Mouse (Mus musculus): ENCODE data around the gene Espn. TPM values are rescaled to one million over a fixed set of nuclear protein-coding genes. Genes with fewer than 3 reads are reported as not detected.

The Espn gene
- polyA plus RNA-seq, 1 experiment: 0.08 TPM

DNA sequence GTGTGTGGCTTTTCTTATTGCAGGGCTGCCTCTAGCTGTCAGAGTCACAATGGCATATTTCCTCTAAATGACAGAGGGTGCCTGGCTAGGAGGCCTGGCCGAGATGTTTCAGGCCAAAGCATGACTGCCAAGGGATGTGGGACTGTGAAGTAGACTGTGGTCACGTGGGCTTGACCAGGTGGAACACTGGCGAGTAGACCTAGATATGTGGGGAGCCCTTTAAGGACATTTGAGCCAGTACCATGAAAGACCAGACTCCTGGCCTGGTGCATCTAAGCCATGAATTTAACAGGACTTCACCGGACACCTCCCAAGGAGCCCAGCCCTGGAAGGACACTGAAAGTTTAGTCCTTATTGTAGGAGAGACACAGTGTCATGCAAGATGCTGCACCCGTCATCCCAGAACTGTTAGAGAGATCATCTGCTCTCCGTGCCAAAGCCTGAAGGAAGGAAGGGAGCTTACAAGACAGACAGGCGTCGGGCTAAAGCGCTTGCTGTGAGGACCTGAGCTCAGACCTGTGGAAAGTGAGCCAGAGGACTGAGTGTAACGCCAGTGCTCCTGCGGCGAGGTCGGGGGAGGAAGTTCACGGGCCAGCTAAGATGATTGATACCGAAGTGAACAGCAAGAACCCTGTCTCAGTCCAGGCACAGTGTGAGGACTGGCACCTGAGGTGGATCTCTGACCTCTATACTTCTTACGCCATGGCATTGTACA is 27.9 kb upstream of the Espn start:
- Histone ChIP-seq H3K9me3 (ENCODE audit: control insufficient read depth, low read length) (no peaks in the 10 kb centered on the region), H3K36me3 (ENCODE audit: control insufficient read depth) (no peaks in the 10 kb centered on the region), H3K27me3 (ENCODE audit: control insufficient read depth) (peaks cover 41% of the 10 kb centered on the region), H3K4me3 (replicated peaks) (no peak overlapping the region), H3K4me1 (ENCODE audit: control insufficient read depth) (peaks cover 34% of the 10 kb centered on the region)
- no peak for TF ChIP-seq TAL1 (IDR thresholded peaks at IDR 0.05; ENCODE audit: low read length)
- TF ChIP-seq GATA1 (IDR thresholded peaks at IDR 0.05; ENCODE audit: low read length): no peak

DNA sequence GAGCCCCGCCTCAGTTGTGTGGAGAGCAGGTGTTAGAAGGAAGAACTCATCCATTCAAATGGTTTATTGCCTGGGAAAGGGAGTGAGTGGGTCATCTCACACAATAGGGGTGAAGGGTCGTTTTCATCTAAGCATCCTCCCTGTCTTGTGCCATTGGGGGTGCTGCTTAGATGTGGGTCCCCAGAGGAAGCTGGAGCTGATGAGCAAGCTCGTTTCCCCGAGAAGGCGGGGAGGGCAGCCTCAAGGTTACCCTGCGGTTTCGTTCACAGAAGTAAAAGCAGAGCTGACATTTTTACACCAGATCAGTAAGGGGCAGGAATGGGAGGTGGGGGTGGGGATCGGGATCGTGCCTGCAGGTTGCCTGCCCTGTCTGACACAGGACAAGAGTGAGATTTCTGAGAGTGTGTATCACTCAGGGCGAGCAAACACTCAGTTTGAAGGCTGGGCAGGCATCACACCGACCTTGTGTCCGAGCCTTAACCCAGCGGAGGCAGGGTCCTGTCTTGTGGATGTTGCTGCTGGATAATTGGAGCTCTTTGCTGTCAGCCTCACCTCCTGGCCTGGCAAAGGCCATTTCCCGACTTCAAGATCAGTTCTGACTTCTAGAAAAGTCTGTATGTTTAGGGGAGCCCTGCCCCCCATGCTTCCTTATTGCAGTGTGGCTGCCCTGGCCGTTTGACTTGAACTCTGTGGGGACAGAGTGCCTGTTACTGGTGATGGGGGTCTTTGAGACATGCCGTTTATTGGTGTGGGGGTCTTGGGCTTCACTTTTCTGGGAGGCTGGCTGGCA is 26.9 kb upstream of the Espn start:
- Histone ChIP-seq H3K4me1 (ENCODE audit: control insufficient read depth) (peaks cover 25% of the 10 kb centered on the region), H3K4me3 (replicated peaks) (peak overlapping the region; percentile 75), H3K36me3 (ENCODE audit: control insufficient read depth) (no peaks in the 10 kb centered on the region), H3K27me3 (ENCODE audit: control insufficient read depth) (peaks cover 42% of the 10 kb centered on the region), H3K9me3 (ENCODE audit: control insufficient read depth, low read length) (no peaks in the 10 kb centered on the region)
- TF ChIP-seq TAL1 (IDR thresholded peaks at IDR 0.05; ENCODE audit: low read length) (no peak), GATA1 (IDR thresholded peaks at IDR 0.05; ENCODE audit: low read length) (no peak)

DNA sequence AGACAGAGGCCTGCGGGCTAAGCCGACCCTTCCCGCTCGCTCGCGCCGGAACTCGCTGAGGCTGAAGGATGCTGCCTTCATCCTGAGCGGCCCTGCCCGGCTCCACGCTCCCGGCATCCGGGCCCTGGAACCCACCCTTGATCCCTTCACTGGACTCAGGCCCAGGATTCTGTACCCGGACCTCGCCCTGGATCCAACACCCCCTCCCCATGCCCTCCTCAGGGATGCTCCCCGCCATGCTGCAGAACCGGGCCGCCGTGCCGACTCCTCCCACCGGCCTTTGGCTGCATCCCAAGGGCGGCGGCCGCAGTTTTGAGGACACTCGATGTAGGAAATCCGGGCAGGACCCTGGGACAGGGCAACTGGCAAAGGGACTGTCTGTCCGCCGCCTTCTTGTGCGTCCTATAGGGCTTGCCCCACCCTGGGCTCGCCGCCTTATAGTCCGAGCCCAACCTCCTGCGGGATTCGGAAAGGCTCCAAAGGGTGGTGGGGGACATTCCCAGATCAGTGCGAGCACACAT is 26.2 kb upstream of the Espn start:
- H3K9me3 ChIP-seq (ENCODE audit: control insufficient read depth, low read length): no peaks in the 10 kb centered on the region
- H3K36me3 ChIP-seq (ENCODE audit: control insufficient read depth): no peaks in the 10 kb centered on the region
- TF ChIP-seq TAL1 (IDR thresholded peaks at IDR 0.05; ENCODE audit: low read length) (no peak), GATA1 (IDR thresholded peaks at IDR 0.05; ENCODE audit: low read length) (no peak)
- H3K4me3 ChIP-seq (replicated peaks): peak overlapping the region; percentile 75
- H3K4me1 ChIP-seq (ENCODE audit: control insufficient read depth): peaks cover 25% of the 10 kb centered on the region
- H3K27me3 ChIP-seq (ENCODE audit: control insufficient read depth): peaks cover 47% of the 10 kb centered on the region

DNA sequence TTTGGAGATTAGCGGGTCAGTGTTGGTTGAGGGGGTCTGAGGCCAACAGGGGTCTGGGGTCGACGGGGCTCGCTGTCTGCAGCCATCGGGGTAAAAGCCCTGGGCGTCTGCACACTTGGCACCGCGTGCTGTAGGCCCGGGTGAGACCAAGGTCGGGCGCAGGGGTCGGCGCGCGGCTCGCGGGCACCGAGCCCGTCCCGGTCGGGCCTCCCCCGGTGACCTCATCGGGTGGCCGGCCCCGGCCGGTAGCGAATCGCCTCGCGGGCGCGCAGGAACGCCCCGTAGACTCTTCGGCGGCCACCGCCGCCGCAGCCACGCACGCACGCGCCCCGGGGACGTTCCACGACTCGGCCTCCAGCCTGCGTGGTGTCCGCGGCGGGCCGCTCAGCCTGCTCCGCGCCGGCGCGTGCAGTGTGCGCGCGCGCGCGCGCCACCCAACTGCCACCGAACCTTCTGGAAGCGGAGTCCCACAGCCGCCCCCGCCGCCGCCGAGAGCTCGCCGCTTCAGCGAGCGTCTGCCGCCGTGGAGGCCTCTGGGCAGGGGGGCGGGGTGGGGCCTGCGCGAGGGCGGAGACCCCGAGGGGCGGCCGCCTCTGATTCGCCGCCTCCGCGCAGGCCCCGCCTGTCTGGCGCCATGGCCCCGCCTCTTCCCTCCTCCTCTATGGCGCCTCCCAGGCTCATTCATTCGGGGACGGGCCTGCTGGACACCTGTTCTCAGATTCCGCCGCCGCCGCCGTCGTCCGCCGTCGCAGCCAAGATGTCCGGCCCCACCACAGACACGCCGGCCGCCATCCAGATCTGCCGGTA is 25.6 kb upstream of the Espn start, which contains the start of gene Acot7:
Acot7 (plus strand) TSS at position 598 of the 807 bp plus-strand sequence.
- no peak for TF ChIP-seq GATA1 (IDR thresholded peaks at IDR 0.05; ENCODE audit: low read length)
- TF ChIP-seq TAL1 (IDR thresholded peaks at IDR 0.05; ENCODE audit: low read length): no peak
- H3K27me3 ChIP-seq (ENCODE audit: control insufficient read depth): peaks cover 47% of the 10 kb centered on the region
- peaks cover 25% of the 10 kb centered on the region for H3K4me1 ChIP-seq (ENCODE audit: control insufficient read depth)

DNA sequence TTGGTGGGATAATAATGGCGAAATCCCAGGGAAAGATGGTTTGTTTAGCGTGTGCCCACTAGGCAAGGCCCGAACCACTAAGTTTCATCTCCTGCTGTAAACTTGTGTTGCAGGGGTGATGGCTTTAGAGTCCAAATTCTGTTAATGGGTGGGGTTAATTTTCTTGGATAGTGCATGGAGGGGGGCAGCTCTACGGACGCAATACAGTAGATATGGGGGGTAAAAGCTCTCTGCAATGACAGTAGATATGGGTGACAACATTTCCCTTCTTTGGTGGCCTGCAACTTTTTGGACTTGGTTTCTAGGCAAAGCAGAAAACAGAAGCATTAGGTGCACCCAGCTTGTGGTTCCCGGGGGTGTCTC is 25.0 kb upstream of the Espn start:
- H3K36me3 ChIP-seq (ENCODE audit: control insufficient read depth): no peaks in the 10 kb centered on the region
- peaks cover 25% of the 10 kb centered on the region for H3K4me1 ChIP-seq (ENCODE audit: control insufficient read depth)
- H3K27me3 ChIP-seq (ENCODE audit: control insufficient read depth): peaks cover 47% of the 10 kb centered on the region
- no peaks in the 10 kb centered on the region for H3K9me3 ChIP-seq (ENCODE audit: control insufficient read depth, low read length)
- TF ChIP-seq TAL1 (IDR thresholded peaks at IDR 0.05; ENCODE audit: low read length) (no peak), GATA1 (IDR thresholded peaks at IDR 0.05; ENCODE audit: low read length) (no peak)
- peak overlapping the region; percentile 75 for H3K4me3 ChIP-seq (replicated peaks)

More for the DNA sequence above, 25.6 kb upstream of the Espn start, which contains the start of gene Acot7:
- peak within 1 kb of the TSS; percentile 75 for H3K4me3 ChIP-seq (replicated peaks)
- H3K9me3 ChIP-seq (ENCODE audit: control insufficient read depth, low read length): no peaks in the 10 kb centered on the region
- H3K36me3 ChIP-seq (ENCODE audit: control insufficient read depth): no peaks in the 10 kb centered on the region

DNA sequence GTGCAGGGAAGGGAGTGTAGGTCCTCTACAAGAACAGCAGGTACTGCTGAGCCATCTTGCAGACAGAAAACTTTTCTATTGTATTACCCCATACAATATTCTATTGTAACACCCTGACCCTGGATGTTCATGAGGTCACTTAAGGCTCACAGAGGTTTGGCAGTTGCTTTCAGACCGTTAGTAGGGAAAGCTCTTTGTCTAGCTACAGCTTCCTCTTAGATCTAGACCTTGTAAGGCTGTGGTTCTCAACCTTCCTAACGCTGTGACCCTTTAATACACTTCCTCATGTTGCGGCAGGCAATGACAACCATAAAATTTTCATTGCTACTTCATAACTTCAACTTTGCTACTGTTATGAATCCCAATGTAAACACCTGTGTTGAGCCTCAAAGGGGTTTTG is 24.5 kb upstream of the Espn start:
- Histone ChIP-seq H3K4me3 (replicated peaks) (no peak overlapping the region), H3K27me3 (ENCODE audit: control insufficient read depth) (peaks cover 47% of the 10 kb centered on the region), H3K9me3 (ENCODE audit: control insufficient read depth, low read length) (peaks cover under 1% of the 10 kb centered on the region), H3K36me3 (ENCODE audit: control insufficient read depth) (no peaks in the 10 kb centered on the region), H3K4me1 (ENCODE audit: control insufficient read depth) (peaks cover 25% of the 10 kb centered on the region)
- no peak for TF ChIP-seq GATA1 (IDR thresholded peaks at IDR 0.05; ENCODE audit: low read length)
- TF ChIP-seq TAL1 (IDR thresholded peaks at IDR 0.05; ENCODE audit: low read length): no peak

DNA sequence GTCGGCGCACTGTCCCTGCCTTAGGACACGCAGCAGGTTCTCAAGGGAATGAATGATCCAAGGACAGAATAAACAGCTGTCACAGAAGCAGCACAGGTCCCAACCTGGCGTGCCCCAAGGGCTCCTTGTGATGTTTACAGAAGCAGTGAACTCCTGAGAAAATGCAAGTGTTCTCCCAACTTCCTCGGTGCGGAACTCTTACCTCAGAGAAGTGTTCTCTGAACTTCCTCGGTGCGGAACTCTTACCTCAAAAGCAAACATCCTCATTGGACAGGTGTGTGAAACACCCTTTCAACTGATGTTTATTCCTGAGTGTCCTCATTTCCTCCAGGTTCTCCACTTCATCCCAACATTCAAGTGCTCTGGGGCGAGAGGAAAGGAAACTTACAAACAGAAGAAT is 21.8 kb upstream of the Espn start:
- Histone ChIP-seq H3K4me3 (replicated peaks) (no peak overlapping the region), H3K36me3 (ENCODE audit: control insufficient read depth) (no peaks in the 10 kb centered on the region), H3K4me1 (ENCODE audit: control insufficient read depth) (peaks cover 19% of the 10 kb centered on the region), H3K27me3 (ENCODE audit: control insufficient read depth) (peaks cover 45% of the 10 kb centered on the region), H3K9me3 (ENCODE audit: control insufficient read depth, low read length) (peaks cover 3% of the 10 kb centered on the region)
- TF ChIP-seq TAL1 (IDR thresholded peaks at IDR 0.05; ENCODE audit: low read length): no peak
- TF ChIP-seq GATA1 (IDR thresholded peaks at IDR 0.05; ENCODE audit: low read length): no peak

DNA sequence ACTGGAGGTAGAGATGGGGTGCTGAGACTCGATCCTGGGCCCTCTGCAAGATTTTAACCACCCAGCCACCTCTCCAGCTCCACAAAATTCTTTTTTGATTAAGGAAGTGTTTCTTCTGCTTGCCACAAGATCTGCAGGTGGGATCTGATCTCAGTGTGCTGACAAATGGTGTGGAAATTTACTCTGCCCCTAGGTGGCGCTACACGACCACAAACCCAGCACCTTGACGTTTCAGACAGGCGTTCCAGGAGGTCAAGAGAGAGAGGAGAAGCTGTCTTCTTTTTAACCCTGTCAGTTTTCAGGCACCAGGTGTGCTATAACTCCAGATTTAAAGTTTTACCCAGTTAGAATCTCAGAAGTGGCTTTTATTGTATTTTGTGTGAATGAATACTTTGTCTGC is 20.9 kb upstream of the Espn start:
- peaks cover 40% of the 10 kb centered on the region for H3K27me3 ChIP-seq (ENCODE audit: control insufficient read depth)
- no peak for TF ChIP-seq TAL1 (IDR thresholded peaks at IDR 0.05; ENCODE audit: low read length)
- TF ChIP-seq GATA1 (IDR thresholded peaks at IDR 0.05; ENCODE audit: low read length): no peak
- H3K36me3 ChIP-seq (ENCODE audit: control insufficient read depth): no peaks in the 10 kb centered on the region
- peaks cover 3% of the 10 kb centered on the region for H3K9me3 ChIP-seq (ENCODE audit: control insufficient read depth, low read length)
- no peak overlapping the region for H3K4me3 ChIP-seq (replicated peaks)
- H3K4me1 ChIP-seq (ENCODE audit: control insufficient read depth): peaks cover 10% of the 10 kb centered on the region

All from erythroblast, embryonic 14.5 days (primary cell).